Mouse (Mus musculus) adrenal gland, postnatal 14 days (tissue): ENCODE measurements around the gene BC030870. TPM values are rescaled to one million over a fixed set of nuclear protein-coding genes. Genes with fewer than 3 reads are reported as not detected.
A peak's percentile ranks its signal among the peaks of the same experiment; 100 is the strongest.
"Not testable (repeated sequence)": the region's sequence is repeated elsewhere in the genome, so short reads cannot be mapped to it uniquely, and the experiment has no call there.

ENCODE experiments used
- DNase-seq: peaks from one replicate; pipeline ENCODE4 v3.0.0; 2021; ENCODE audit warnings: mixed read lengths
- long read RNA-seq, 2 experiments: library from polyadenylated mRNA; stranded (forward); transcript quantifications; one replicate each; pipeline ENCODE4 v2.0.0; 2021
- total RNA-seq: library from RNA; stranded (reverse); gene quantifications from 2 replicates; pipeline ENCODE4 v1.2.3, GENCODE M21; 2021

Gene BC030870
- not detected in 2 replicates for total RNA-seq
- long read RNA-seq, experiment 1 = 0 reads
- long read RNA-seq, experiment 2 = 0 reads

DNA sequence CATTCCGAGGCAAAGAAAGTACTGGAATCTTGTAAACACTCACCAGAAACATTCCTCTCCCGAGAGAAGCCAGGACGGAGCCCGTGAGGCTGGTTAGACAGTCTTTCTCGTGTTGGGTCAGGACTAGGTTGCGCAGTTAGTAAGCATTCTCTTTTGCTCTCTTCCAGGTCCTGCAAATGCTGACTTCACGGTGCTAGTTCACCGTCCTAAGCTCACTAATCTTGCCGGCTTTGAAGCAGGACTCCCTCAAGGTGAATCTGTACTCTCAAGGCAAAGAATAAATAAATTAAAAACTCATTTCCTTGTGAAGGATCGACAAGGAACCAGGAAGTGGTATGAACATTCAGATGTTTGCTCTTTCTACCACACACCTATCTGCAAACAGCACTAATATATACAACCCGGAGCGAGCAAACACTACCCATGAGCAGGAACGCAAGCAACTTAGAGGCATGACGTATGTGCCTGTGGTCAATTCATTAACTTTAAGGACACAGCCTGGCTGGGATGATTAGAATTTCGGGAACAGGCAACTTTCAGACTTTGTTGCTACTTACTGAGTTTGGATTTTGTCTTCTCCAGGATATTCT, at the start of gene BC030870:
Gene BC030870, minus strand, starts transcription at position 365 of the 590 bp plus-strand sequence.
- no peak for DNase-seq

DNA sequence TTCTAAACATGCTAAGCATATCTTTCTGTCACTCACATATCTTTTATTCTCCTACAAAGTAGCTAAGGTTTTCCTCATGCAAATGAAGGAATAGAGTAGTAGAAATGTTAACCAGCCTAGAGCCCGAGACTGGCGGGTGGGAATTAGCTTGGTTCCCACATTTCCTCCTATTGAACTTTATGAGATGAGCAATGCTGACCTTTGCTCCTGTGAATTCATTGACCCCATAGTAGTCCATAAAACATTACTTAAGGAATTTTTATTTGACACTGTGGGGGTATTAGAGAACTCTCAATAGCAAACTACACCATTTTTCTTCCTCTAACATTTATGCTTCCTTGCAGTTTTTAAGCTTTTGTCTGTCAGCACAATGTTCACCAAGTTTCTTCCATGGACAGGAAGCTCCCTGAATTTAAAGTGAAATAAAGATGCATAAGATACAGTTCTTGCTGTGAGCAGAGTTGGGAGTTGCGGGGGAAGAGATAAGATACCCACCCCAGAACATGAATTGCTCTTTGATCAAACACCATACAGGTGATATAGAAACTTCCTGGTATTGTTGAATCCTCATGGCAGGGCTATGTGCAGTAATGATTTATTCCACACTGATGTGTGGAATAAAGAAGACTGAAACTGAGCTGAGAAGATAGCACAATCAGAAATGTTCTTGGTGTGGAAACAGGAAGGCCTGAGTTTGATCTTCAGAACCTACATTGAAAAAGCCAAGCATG, 45.5 kb upstream of the BC030870 start:
- DNase-seq = no peak

DNA sequence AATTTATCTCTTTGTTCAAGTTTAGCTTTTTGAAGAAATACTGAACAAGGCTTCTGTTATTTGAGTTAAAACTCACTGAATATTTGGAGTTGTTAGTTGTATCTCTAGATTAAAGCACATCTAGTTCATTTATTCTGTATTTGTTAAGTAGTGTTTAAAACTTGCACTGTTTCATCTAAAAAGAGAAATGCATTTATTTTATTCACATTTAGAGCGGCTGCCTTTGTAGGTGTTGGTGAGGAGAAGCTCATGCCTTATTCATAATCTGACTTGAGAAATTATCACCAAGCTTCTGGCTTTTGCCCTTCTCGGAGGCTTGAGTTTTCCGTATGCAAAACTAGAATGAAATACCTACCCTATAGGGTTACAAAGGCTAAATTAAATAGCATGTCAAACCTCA, 39.8 kb upstream of the BC030870 start:
- DNase-seq = no peak

DNA sequence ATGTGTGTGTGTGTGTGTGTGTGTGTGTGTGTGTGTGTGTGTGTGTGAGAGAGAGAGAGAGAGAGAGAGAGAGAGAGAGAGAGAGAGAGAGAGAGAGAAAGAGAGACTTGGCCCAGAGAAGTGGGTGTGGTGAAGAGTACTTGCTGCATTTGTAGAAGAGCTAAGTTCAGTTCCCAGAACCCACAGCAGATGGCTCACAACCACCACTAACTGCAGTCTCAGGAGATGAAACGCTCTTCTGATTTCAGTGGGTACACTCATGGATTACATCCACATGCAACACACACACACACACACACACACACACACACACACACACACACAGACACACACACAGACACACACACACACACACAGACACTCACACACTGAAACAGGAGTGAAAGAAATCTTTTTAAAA, 31.3 kb upstream of the BC030870 start:
- not testable (repeated sequence) for DNase-seq

DNA sequence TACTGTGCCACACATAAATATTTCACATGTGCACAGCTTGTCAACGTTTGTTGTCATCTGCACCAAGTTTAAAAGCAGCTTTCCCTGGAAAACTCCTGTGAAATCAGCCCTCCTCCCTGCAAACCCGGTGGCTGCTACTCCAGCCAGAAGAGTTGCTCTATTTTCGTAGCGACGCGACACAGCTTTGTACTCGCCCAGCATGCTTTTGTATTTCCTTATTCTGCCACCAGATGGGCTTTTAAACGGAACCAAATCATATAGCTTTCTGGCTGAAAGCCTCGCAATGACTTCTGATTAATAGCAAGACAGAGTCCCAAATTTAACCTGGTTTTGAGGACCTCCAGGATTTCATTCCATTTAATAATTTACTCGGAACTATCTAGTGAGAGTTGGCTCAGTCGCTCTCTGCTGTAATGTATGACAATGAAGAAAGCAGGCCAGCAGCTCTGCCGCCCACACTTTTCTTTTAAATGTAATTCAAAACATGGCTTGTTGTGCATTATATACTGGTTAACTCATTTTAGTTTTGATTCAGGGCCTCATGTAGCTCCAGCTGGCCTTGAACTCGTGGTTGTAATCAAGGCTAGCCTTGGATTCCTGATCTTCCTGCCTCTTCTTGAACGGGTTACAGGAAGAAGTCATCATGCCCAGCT, 29.9 kb upstream of the BC030870 start:
- DNase-seq = no peak

DNA sequence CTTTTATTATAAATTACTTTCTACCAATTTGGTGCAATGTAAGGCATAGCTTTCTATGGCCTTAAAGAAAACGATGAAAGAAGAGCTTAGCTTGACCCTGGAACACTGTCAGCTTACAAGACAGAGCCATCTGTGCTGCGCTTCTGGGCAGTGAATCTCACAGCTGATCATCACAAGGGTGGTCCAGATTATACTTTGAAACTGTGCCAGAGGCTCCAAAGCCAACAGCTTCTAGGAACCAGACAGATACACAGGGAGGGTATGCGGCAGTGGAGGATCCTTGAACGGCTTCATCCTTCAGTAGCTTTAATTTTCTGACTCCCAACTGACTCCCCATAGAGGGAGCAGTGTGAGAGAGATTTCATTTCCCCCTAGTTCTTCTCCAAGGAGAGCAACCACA, 28.5 kb upstream of the BC030870 start:
- DNase-seq = no peak

DNA sequence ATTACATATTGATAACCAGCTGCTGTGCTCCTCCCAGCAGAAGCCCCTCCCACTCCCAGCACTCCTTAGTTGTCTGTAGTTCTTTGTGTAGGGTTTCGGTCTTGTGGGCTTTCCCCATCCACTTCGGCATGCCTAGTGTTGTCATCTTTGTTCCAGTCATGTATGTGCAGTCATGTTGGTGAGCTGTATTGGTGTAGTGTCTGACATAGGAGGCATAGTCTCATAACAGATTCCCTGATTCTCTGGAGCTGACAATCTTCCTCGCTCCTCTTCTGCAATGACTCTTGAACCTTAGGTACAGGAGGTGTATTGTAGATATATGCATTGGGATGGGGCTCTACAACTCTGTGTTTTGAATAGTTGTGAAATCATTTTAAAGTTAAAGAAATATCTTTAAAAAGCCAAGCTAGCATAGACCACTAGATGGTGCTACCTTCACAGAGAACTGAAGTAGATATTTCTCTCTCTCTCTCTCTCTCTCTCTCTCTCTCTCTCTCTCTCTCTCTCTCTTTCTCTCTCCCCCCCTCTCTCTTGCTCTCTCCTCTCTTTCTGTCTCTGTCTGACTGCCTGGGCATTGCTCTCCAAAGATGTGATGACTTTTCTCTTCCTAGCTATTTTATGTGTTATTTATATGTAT, 9.6 kb upstream of the BC030870 start:
- no peak for DNase-seq

DNA sequence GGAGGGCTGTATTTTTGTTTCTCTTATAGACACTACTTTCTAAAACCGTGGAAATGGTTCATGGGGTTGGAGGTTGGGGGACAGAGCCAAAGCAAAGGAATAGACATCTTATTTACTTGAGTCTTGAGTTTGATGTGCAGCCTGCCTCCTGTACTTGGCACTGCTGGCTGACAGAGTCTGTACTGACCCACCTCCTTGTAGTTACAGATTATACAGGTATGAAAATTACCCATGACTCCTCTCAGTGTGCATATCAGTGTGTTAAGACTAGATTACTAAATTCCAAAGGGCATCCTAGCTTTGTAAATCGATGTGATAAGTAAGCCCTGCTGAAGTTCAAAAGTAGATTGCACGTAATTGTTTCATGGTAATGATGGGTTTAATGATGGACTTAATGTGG, 2.9 kb downstream of the BC030870 start:
- no peak for DNase-seq

DNA sequence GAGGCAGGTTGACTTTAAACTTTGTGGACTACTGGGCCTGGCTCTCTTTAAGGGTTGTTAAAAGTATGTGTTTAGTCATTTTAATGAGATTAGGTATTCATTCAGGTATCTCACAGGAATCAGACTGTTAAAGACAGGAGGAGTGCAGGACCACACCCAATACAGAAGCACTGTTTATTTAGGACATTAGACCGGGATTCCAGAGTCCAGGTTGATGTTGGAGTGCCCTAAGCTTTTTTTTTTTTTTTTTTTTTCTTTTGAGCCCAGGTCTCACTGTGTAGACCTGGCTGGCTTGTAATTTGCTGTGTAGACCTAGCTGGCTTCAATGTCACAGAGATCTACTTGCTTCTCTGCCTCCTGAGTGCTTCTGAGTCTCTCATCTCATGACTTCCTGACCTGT, 3.3 kb downstream of the BC030870 start:
- DNase-seq = no peak

DNA sequence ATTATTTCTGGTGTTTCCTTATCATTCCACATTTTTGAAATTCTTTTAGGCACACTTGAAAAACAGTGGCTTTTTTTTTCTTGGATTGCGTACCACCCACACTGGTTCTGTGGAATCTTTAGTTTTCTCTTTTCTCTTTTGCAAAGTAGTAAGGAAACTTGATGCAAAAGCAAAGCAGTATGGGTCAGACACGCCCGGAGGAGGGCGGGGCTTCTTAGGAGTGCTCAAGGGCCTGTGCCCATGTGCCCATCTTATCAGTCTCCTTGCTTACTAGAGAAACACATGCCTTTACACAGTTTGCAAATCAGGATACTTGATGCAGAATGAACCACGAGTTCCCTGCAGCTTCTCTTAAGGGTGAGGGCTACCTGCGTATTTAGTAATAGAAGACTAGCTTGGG, 17.3 kb downstream of the BC030870 start:
- no peak for DNase-seq

DNA sequence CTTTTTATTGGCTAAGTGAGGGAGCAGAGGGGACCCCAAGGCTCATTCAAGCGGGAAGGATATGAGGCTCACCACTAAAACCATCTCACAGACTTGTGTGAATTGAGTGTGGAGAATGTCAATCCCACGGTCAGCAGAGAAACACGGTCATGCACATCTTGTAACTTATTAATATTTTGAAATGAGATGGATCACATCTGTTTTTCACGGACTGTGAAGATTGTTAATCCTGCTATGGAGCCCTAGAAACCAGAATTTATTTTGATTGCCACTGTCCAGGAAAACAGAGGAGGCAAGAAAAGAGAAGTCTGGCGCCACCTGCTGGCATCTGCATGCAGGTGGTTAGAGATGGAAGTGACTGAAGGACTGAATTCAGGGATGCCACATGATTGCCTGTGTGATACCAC, 19.1 kb downstream of the BC030870 start:
- DNase-seq = peak; percentile 76

DNA sequence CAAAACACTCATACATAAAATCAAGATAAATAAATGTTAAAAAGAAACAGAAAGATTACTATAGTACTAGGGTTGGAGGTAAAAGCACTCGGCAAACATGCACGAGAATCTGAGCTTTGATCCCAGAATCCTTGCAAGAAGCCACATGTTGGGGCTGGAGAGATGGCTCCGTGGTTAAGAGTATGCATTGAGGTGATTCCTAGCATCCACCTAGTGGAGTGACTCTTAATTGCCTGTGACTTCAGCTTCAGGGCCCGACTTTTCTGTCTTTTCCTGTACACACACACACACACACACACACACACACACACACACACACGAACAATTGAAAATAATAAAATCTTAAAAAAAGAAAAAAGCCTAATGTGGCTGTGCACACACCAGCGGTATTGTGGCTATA, 20.4 kb downstream of the BC030870 start:
- DNase-seq = no peak

DNA sequence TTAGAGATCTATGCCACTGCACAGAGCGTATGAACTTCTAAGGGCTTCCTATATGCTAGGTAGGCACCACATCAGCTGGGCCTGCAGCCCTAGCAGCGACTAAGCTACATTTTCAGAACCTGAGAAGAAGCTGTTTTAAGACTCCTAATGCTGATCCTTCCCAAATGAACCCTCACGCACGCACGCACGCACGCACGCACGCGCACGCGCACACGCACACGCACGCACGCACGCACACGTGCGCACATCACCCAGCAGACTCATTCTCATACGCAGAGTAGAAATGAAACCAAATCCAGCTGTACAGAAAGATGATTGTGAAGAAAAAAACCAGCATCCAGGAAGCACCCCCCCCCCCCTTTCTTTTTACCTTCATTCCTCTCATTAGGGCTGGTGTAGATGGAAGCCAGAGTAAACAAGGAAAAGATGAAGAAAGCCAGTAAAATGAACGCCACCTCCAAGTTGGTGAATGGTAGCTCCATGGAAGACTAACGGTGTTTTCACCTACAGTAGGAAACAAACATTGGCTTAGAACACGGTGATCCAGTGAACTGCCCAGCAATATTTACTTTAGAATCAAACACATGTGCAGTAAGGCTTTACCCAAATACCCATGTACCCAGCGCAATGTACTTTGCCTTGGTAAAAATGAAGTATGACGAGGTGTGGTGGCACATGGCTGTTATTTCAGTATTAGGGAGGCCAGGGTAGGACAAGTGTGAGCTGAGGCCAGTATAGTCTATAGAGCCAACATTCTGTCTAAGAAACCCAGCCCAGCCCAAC, 21.2 kb downstream of the BC030870 start:
- no peak for DNase-seq

DNA sequence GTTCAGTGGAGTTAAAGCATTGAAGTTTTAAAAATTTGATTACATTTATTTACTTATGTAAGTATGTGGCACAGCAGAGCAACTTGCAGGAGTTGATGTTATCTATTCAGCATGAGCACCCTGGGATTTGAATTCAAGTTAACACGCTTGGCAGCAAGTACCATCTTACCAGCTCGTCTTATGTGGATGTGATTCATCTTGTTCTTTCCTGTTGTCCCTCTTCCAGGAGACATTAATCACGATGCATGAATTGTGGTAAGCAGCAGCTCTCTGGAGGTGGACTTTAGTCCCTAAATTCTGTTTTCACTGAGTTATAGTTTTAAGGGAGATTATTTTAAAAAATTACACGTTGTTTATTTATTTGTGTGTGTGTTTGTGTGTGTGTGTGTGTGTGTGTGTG, 25.3 kb downstream of the BC030870 start:
- no peak for DNase-seq

DNA sequence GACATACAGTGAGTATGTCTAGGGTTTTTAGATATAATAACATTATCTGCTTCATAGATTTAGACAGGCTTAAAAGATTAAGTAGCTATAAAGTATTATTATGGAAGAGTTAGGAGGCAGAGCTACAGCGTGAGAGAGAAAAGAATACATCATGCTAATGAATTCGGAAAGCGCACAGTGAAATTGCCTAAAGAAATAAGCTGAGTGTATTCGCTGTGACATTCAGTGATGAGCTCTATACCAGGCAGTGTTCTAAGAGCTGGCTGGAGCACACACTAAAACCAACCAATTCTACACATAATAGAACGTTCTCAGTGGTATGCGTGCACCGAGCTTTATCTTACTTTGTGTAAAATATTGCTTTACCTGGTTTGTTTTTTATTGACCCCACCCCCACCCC, 25.7 kb downstream of the BC030870 start:
- no peak for DNase-seq

DNA sequence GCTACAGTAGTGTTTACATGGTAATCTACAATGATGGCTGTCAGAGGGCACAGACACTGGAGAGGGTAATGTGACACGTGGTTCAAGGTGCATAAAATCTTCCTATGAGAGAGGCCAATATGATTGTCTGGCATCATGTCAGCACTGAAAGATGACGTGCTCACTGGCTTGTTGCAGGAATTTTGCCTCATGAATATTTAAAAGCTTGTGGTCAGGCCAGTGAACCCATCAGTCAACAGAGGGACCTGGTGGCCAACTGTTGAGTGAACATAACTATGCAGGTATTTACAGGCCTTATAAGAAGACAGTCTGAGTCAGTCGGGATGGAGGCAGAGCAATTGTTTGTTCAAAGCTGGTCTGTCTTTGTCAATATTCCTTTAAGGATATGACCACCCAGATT, 29.6 kb downstream of the BC030870 start:
- DNase-seq = no peak

DNA sequence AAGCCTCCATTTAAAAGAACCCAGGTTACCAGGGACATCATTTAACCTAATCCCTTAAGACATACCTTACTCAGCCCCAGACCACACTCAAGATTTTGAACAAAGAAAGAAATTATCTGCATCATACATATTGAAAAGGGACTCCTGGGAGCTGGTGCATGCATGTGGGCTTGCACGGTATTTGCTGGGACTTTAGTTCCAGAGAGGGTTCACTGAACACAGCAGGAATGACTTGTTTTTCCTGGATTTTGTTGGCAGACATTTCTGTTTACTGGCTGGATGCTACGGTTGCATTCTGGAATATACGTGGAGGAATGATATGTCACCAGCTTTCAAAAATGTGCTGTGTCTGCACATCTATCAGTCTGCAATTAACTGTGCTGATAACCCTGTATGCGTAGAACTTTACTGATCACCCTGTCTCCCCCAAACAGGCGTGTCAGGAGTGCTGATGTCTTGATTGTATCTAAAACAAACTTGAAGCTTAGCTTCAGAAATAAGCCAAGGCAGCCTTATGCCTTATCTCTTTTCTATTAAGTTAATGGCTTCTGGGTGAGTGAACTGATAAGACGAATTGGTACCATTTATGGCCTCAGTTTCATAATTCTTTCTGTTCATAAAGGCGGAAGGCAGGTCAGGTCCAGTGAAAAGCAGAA, 31.5 kb downstream of the BC030870 start:
- no peak for DNase-seq

DNA sequence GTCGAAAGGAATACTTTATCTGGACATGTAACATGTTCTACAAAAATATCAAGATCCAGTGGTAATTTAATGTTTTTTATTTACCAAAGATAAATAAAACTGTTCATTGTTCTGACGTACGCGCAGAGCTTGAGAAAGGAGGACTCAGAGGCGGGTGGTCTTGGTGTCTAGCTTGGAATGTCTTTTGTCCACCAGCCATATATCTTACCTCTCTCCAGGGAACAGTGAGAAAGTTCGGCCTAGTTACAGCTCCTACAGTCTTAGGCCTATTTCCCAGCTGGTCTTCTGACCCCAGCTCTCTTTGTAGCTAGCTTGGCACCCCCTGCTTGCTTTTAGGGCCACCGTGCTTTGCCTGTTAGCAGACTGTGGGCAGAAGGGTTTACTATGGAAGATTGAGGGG, 39.6 kb downstream of the BC030870 start:
- no peak for DNase-seq

DNA sequence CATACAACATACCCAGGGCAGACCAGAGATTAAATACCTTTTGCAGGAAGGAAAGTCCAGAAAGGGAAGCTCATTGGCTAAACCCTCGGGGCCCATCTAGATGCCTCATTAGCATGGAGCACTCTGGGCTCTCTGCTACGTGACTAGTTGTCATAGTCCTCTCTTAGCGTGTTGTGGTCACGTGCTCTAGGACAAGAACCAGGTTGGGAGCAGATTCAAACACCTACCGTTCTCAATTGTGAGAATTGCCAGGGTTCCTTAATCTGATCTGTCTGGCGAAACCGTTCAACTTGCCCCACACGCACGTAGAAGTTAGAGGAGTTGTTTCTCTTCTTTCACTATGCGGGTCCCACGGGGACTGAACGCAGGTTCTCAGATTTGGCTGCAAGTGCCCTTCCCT, 41.2 kb downstream of the BC030870 start:
- DNase-seq = no peak

DNA sequence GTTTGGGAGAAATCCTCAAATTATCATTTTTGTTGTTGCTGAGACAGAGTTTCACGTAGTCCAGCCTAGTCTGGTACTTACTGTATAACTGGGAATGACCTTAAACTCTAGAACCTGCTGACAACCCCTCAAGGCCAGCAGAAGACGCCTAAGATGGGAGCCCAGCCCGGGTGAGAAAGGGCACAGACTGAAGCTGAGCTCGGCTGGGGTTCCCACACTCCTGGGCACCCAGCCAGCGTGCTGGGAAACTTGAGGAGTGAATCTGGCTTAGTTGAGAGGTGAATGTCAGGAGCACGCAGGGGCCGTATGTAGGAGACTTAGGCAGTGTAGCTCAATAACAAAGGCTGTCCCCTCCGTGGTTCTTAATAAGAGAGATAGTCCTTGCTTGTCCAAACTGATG, 41.7 kb downstream of the BC030870 start:
- DNase-seq = no peak

DNA sequence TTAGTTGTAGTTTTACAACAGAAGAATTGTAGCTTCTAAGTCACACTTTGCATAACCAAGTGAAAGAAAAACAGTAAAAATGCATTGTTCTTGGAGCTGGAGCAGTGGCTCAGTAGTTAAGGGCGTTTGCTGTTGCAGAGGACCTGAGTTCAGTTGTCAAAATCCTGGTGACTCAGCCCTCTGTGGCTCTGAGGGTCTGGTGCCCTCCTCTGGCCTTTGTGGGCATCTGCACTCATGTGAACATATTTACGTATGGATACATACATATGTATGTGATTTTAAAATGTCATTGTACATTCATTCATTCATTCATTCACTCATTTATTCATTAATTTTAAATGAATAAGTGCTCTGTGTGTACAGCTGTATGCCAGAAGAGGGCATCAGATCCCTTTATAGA, 43.7 kb downstream of the BC030870 start:
- DNase-seq = no peak

DNA sequence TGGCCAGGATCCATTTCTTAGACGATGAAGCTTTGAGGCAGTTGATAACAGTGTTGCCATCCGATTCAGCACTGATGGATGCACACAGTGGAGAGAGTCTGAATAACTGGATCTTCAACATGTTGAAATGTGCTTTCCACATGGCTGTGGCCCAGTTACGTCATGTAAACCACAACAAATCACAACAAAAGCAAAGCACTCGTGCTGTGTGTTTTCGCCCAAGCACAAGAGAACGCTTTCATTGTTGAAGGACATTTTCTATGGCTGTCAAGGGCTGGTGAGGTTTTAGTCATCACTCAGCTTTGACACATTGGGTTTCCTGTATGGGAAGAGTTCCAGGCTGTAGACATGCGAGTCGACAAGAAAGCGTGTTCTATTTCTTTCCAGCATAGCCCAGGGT, 48.6 kb downstream of the BC030870 start:
- peak; percentile 43 for DNase-seq
